Mouse (Mus musculus) inflammation-experienced regulatory T-cells, adult 6 months (primary cell): Measurements from ENCODE around the gene 9330182L06Rik. TPM values are rescaled to one million over a fixed set of nuclear protein-coding genes. Genes with fewer than 3 reads are reported as not detected.
A peak's percentile ranks its signal among the peaks of the same experiment; 100 is the strongest.

ENCODE experiments used
- ATAC-seq: one replicate; pipeline ENCODE4 v1.8.0; 2017
- polyA plus RNA-seq, 3 experiments: library from polyadenylated mRNA; unstranded; fragments of 100-300 nt; shearing (Covaris generic); gene quantifications; one replicate each; pipeline ENCODE4 v1.2.1; 2017

9330182L06Rik gene
- polyA plus RNA-seq, 3 experiments from 2014 or later, result 0.18 to 0.38 TPM; not detected in 1

GRCm38 (mm10) chr5:9364937-9365336 is 99.0 kb downstream of the 9330182L06Rik start:
- ATAC-seq, result no peak

- no peak for ATAC-seq
Observed at GRCm38 (mm10) chr5:9367920-9368692, 102.2 kb downstream of the 9330182L06Rik start.

- ATAC-seq, result no peak
Observed at GRCm38 (mm10) chr5:9371127-9371526, 105.2 kb downstream of the 9330182L06Rik start.

- no peak for ATAC-seq
Observed at GRCm38 (mm10) chr5:9373341-9373740, 107.4 kb downstream of the 9330182L06Rik start.

- no peak for ATAC-seq
Observed at GRCm38 (mm10) chr5:9389968-9390367, 124.0 kb downstream of the 9330182L06Rik start.

GRCm38 (mm10) chr5:9391858-9392393 is 126.0 kb downstream of the 9330182L06Rik start:
- ATAC-seq, result no peak

GRCm38 (mm10) chr5:9417098-9417497 is 151.2 kb downstream of the 9330182L06Rik start:
- ATAC-seq, result no peak

- ATAC-seq, result no peak
Observed at GRCm38 (mm10) chr5:9417802-9418201, 151.9 kb downstream of the 9330182L06Rik start.

- ATAC-seq, result no peak
Observed at GRCm38 (mm10) chr5:9419964-9420363, 154.0 kb downstream of the 9330182L06Rik start.

GRCm38 (mm10) chr5:9424464-9424863 is 158.5 kb downstream of the 9330182L06Rik start:
- no peak for ATAC-seq

GRCm38 (mm10) chr5:9427165-9427564 is 161.2 kb downstream of the 9330182L06Rik start:
- no peak for ATAC-seq

GRCm38 (mm10) chr5:9427581-9428241 is 161.8 kb downstream of the 9330182L06Rik start:
- peak; percentile 52 for ATAC-seq

GRCm38 (mm10) chr5:9428728-9429127 is 162.8 kb downstream of the 9330182L06Rik start:
- ATAC-seq, result no peak

- ATAC-seq, result no peak
Observed at GRCm38 (mm10) chr5:9446146-9446545, 180.2 kb downstream of the 9330182L06Rik start.

GRCm38 (mm10) chr5:9448931-9449330 is 183.0 kb downstream of the 9330182L06Rik start:
- ATAC-seq, result no peak

GRCm38 (mm10) chr5:9449570-9449969 is 183.7 kb downstream of the 9330182L06Rik start:
- no peak for ATAC-seq

GRCm38 (mm10) chr5:9453298-9453697 is 187.4 kb downstream of the 9330182L06Rik start:
- no peak for ATAC-seq

- ATAC-seq, result no peak
Observed at GRCm38 (mm10) chr5:9477587-9477986, 211.7 kb downstream of the 9330182L06Rik start.

- ATAC-seq, result no peak
Observed at GRCm38 (mm10) chr5:9495456-9495855, 229.5 kb downstream of the 9330182L06Rik start.

GRCm38 (mm10) chr5:9497235-9497634 is 231.3 kb downstream of the 9330182L06Rik start:
- ATAC-seq, result no peak

GRCm38 (mm10) chr5:9511027-9511426 is 245.1 kb downstream of the 9330182L06Rik start:
- no peak for ATAC-seq

GRCm38 (mm10) chr5:9525507-9525906 is 259.6 kb downstream of the 9330182L06Rik start:
- no peak for ATAC-seq
